32 mouse cellular contexts compared by ENCODE assay signal in genomic region chr9:51232163-51232562, GRCm38 (mm10). TPM values are rescaled to one million over a fixed set of nuclear protein-coding genes. Genes with fewer than 3 reads are reported as not detected.
"Had no signal": no experiment of that assay in that cellular context is flagged by ENCODE, and none has a peak within 500 bp of the region (broad histone marks: within the 10 kb centered on the region; RNA-seq: fewer than 3 reads in every experiment).

No protein-coding gene starts in this region.

- H3K27me3 ChIP-seq: hindbrain, embryonic 15.5 days; kidney, embryonic 15.5 days; limb, embryonic 13.5 days; limb, embryonic 15.5 days; liver, embryonic 12.5 days had no signal

- H3K9me3 ChIP-seq: heart, embryonic 10.5 days; heart, embryonic 12.5 days; hindbrain, embryonic 13.5 days; hindbrain, embryonic 15.5 days; kidney, embryonic 15.5 days; limb, embryonic 13.5 days; limb, embryonic 15.5 days; liver, embryonic 12.5 days had no signal

- H3K4me1 ChIP-seq: hindbrain, embryonic 13.5 days; hindbrain, embryonic 15.5 days; kidney, embryonic 15.5 days; limb, embryonic 13.5 days; limb, embryonic 15.5 days; liver, embryonic 12.5 days had no signal

- H3K36me3 ChIP-seq: heart, embryonic 10.5 days; heart, embryonic 12.5 days; hindbrain, embryonic 13.5 days; hindbrain, embryonic 15.5 days; kidney, embryonic 15.5 days; limb, embryonic 13.5 days; limb, embryonic 15.5 days; liver, embryonic 12.5 days had no signal

- H3K9ac ChIP-seq: heart, embryonic 12.5 days; hindbrain, embryonic 13.5 days; hindbrain, embryonic 15.5 days; kidney, embryonic 15.5 days; limb, embryonic 13.5 days; limb, embryonic 15.5 days; liver, embryonic 12.5 days had no signal

- ATAC-seq: hindbrain, postnatal 0 days; intestine, embryonic 16.5 days; liver, embryonic 12.5 days had no signal

- H3K27ac ChIP-seq: heart, embryonic 10.5 days; hindbrain, embryonic 13.5 days; hindbrain, embryonic 15.5 days; hindbrain, postnatal 0 days; kidney, embryonic 15.5 days; kidney, postnatal 0 days; limb, embryonic 13.5 days; limb, embryonic 15.5 days; liver, embryonic 12.5 days had no signal

- H3K4me2 ChIP-seq: heart, embryonic 12.5 days; hindbrain, embryonic 13.5 days; hindbrain, embryonic 15.5 days; kidney, embryonic 15.5 days; limb, embryonic 13.5 days; limb, embryonic 15.5 days; liver, embryonic 12.5 days had no signal

- DNase-seq: gastrocnemius, postnatal 14 days; gastrocnemius, postnatal 36 days; heart, adult 18-20 months; heart, postnatal 14 days; heart, postnatal 36 days; kidney, adult 11 months; kidney, adult 2 months; kidney, adult 9 months; kidney, postnatal 14 days; kidney, postnatal 36 days; layer of hippocampus, adult 9-11 months; layer of hippocampus, postnatal 36 days; left cerebral cortex, postnatal 4 days had no signal

- H3K4me3 ChIP-seq: heart, embryonic 10.5 days; heart, embryonic 12.5 days; hindbrain, embryonic 13.5 days; hindbrain, embryonic 15.5 days; kidney, embryonic 15.5 days; limb, embryonic 13.5 days; limb, embryonic 15.5 days; liver, embryonic 12.5 days had no signal

RNA-seq across cellular contexts. Expression of gene Pou2af1, which starts 18.7 kb away (rescaled TPM):
- total RNA-seq: gastrocnemius, adult 8-10 months; layer of hippocampus, adult 8-10 months; layer of hippocampus, postnatal 14 days; layer of hippocampus, postnatal 36 days; left cerebral cortex, adult 18-20 months; left cerebral cortex, postnatal 10 days; left cerebral cortex, postnatal 4 days had no signal
- polyA plus RNA-seq: heart, embryonic 12.5 days; heart, embryonic 14.5 days; hindbrain, embryonic 11.5 days; kidney, embryonic 15.5 days; kidney, postnatal 0 days; limb, embryonic 11.5 days; limb, embryonic 13.5 days had no signal
